Mouse (Mus musculus): ENCODE data around the gene Arntl.

Arntl gene

DNA sequence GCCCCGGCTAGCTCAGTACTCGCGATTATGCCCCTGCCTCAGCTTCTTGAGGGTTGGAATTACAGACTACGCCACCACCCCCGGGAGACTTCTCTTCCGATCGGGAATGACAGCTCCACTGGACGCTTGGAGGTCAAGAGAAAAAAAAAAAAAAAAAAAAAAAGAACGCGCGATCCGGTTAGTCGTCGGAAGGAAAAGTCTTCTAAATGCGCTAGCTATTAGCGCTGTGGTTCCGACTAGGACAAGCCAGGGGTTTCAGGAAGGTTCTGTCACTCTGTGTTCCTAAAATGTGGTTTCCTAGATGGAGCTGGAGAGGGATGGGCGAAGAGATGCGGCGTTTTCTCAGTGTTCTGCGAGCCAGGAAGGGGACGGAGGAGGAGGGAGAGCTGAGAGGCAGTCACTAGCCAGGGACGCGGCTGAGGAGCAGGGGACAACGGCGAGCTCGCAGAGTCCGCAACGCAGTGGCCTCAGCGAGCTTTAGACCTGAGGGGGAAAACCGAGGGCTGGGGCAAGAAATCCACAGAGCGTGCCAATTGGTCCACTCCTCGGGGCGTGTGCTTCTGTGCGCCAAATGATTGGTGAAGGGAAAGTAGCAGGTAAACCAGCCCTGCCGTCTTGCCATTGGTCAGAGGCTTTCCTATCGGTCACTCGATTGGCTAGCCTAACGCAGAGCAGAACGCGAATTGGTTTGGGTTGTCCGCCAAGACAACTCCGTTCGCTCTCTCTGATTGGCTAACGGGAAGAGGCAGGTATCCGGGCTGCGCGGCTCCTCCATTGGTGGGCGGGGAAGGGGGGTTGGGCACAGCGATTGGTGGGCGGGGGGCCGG is at the start of gene Arntl:
Arntl (plus strand) TSS at position 822 of the 827 bp plus-strand sequence.
- peak; percentile 96 for DNase-seq (ENCODE audit: low spot score)

DNA sequence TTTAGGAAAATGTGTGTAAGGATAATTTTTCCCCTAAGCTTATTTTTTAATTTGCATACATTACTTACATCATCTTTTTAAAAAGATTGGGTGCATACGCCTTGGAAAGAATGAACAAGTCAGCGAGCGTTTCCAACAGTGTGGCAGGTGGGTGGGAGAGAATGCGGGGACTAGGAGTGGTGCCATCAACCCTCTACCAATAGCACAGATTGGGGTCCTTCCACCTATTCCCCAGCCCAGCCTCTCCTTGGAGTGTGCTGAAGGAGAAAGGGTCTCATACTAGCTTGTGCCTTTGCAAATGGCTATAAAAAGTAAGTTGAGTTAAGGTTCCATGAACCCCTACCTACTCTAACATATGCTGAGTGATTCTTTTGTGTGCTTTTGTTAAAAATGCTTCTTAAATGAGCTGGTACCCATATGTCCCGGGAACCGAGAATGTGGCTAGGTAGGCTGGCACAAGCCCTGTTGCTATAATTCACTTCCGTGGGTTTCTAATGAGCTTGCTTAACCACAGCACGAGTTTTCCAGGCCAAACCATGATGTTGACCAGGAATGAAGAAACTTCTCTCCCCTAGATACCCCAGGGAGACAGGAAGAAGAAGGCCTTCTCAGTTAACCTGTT is 46.1 kb upstream of the Arntl start:
- no peak for DNase-seq (ENCODE audit: low spot score)

DNA sequence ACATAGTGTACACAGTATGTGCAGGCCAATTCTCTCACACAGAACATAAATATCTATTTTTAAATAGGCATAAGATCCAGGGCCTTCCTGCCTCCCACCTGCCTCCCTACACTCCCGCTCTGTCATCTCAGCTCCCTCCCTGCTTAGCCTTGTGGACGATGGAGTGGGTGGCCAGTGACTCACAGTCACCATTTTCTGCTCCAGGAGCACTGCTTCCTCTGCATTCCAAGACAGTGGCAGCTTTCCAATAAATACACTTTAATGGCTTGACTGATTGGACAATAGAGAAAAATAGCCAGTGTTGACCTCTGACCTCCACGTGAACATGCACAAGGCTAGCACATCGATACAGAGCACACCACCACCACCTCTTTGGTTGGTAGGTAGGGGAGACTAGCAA is 42.5 kb upstream of the Arntl start:
- no peak for DNase-seq (ENCODE audit: low spot score)

DNA sequence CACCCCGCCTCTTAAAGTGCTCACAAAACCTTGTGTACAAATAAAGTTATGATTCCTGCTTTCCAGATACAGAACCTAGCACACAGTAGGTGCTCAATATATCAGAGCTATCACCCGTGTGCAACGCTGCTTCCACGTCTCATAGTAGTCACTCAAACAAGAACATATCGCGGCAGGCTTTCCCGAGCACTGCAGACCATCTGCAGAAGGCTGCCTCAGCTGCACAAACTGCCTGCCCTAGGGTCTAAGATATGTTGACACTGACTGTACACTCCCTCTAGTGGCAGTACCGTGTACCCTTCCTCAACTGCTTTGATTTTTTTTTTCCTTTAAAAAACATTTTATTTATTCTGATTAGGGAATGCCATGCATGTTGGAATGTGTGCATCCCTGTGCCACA is 40.2 kb upstream of the Arntl start:
- DNase-seq (ENCODE audit: low spot score), result peak; percentile 4

DNA sequence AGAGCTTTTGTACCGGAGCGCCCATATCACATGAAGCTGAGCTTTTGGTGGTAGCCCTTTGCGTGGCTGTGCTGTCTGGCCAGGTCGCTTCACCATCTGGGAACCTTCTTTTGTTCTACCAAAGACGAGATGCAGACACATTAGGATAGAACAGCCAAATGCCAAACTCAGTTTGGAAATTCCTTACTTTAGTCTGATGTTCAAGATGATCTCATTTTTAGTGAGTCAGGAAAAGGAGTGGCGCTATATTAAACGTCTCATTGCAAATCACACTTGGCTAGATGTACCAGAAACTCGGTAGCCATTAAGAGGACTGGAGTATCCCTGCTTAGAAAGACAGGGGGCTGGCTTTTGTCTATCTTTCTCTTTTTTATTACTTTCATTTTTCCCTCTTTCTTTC is 38.7 kb upstream of the Arntl start:
- DNase-seq (ENCODE audit: low spot score), result no peak

DNA sequence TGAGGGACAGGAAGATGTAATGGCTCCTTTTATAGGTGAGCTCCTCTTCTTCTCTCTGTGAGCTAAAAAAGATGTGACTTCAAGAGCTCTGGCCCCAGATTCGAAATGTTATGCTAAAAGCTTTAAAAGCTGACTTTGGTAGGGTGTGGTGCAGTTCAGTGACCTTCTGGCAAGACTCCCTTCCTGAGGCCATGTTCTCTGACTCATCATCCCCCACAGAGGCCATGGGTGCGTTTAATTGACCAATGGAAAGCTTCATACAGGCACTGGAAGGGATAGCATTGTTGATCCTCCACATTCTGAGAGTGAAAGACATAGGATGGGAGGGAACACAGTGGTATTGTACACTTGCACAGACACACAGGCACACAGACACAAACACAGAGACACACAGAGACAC is 34.8 kb upstream of the Arntl start:
- DNase-seq (ENCODE audit: low spot score), result no peak

DNA sequence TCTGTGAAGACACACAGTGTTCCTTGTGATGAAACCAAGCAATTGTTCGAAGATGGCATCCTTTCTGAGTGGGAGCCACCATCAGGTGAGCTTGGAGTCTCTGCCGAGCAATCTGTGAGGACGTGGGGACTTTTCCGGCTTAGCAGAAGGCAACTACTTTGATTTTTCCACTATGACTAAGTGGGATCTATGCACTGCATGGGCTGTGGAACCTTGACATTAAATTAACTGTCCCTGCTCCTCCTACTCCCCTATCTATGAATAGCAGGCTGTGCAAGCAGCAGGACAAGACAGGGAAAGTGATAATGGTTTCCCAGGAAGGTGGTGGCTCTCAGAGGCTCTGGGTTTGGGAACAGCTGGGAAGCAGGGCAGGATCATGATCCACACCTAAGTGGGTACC is 31.8 kb upstream of the Arntl start:
- DNase-seq (ENCODE audit: low spot score), result no peak

DNA sequence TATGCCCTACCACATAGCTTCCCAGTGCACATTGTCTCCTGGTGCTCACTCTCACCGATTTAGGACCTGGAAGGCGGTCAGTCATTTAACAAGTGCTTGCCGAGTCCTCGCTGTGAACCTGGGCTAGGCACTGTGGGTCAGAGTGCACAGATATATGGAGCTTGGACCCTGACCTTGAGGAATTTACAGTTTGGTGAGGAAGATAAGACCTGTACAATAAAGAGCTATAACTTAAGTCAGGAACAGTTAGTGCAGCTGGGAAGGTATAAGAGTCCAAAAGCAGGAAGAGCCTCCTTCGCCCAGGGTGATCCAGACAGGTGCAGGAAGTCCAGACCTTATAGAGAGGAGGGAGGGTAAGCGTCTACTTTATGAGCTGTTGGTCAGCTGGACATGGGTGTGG is 29.2 kb upstream of the Arntl start:
- DNase-seq (ENCODE audit: low spot score), result no peak

DNA sequence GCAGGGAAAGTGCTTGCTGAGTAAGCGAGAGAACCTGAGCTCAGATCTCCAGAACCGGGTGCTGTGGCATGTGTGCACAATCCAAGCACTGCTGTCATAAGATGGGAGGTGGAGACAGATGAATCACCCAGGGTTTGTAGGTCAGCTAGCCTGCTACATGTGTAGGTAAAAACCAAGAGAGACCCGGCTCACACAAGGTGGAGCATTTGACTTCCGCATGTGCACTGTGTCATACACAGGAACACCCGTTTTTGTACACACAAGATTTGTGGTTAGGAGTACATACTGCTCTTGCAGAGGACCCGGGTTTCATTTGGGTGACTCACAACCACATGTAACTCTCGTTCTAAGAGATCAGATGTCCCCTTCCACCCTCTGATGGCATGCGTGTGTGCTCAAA is 23.5 kb upstream of the Arntl start:
- DNase-seq (ENCODE audit: low spot score), result no peak

DNA sequence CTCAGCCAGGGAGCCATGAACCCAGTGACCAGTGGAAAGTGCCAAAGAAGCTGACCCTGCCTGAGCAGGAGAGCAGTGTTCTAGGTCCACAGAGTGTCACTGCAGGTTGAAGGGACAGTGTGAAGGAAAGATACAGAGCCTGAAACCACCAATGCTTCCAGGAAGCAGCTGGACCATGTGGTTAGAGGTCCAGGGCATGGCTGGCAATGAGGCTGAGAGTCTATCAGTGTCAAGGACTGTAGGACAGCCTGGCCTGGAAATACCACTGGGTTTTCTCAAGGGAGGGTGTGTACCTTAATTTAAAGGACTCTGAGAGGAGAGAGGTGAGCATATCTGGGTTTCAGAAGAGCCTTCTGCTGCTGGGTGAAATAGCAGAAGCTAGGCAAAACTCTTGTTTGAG is 22.2 kb upstream of the Arntl start:
- DNase-seq (ENCODE audit: low spot score), result no peak

DNA sequence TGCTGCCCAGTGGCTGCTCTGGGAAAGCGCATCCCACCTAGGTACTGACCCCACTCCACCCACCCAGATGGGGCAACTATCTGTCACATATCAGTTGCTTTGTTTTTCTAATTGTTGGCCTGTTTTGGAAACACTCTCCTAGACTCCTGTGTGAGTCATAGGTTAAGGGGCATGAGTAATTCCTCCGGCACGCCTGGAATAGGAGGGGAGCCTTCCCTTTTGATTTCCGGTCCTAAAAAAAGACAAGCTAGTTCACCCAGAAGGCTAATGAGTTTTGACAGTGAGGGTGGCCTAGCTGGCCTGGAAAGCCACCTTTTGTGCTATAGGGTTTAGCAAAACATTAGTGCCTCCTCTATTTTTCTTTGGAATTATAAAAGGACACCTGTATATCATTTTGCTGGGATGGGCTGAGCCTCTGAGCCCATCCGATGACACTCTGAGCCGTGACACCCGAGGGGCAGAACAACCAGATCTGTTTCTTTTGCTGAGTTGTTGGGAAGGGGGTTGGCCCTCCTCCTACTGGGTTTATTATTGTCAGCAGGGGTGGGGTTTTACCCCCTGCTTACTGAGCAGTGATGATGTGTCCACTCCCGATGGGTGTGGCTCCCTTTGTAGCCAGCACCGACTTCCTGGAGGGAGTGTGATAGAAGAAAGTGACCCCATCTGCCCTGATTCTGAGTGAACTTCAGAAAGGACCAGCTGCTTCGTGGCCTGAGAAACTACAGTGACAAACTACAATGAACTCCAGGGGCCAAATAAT is 21.0 kb upstream of the Arntl start:
- no peak for DNase-seq (ENCODE audit: low spot score)

DNA sequence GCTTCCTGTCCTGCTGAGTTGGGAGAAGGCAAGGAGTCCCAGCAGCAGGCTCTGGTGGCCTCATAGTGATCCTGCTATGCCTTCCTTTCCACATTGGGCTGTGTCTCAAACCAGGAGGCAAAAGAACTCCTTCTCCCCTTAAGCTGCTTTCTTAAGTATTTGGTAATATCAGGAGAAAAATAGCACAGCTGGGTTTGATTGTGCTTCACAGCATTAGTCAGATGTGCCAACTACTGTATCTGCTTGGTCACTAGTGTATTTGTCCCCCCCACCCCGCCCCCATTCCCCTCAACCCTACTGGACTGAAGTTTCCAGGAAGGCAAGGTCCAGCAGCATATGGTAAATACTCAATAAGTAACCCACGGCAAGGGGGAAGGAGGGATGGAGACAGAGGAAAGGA is 19.2 kb upstream of the Arntl start:
- no peak for DNase-seq (ENCODE audit: low spot score)

DNA sequence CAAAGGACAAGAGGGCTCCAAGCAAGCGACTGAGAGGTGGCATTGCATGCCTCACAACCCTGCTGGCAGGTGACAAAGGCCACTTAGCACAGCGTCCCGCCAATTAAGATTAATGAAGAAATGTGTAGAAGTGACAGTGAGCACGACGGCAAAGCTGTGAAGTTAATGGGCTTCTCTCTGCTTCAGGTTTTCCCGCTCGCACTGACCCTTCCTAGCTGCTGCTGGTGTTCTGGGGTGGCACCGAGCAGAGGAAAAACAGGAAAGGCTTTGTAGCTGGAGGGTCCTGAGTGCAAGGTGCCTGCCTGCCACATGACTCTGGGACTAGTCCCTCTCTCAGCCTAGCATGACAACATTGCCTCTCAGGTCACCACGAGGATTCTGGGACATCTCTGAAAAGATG is 18.7 kb upstream of the Arntl start:
- no peak for DNase-seq (ENCODE audit: low spot score)

DNA sequence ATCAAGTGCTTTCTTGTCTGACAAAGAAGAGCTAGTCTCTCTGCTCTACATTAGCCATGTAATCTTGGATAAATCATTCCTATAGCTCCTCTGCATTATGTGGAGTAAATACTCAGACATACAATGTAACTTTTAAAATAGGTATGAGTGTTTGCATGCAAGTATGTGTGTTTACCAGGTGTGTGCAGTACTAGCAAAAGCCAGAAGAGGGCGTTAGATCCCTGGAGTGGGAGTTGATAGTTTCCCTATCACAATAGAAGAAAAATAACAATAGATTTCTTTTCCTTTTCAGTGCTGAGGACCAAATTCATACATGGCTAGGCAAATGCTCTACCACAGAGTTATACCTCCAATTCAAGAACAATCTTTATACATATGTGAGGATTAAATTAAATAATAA is 15.5 kb upstream of the Arntl start:
- no peak for DNase-seq (ENCODE audit: low spot score)

DNA sequence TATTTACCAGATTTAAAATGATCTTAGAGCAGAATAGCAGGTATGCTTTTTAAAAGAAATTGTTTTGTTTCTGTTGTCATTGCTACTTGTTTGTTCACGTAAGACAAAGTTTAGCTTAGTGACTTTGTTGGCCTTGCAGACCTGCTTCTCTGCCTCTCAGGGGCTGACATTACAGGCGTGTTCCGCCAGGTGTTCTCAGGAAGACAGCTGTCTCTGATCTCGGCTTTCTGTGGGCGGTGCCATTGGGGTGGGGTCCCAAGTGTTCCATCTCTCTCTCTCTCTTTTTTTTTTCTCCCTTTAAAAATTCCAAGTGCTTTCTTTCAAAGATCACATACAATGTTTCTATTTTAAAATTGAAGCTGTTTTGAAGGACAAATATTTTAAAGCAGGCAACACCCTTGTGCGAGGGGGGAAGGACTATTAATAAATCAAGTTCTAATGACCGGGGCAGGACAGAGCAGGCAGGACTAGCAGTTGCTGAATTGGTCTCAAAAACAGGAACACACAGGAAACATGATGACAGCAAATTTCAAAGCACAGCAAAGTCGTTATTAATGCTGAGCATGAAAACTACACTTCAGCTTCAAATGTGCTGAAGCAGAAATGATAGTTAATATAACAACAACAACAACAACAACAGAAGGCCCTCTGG is 14.4 kb upstream of the Arntl start:
- no peak for DNase-seq (ENCODE audit: low spot score)

DNA sequence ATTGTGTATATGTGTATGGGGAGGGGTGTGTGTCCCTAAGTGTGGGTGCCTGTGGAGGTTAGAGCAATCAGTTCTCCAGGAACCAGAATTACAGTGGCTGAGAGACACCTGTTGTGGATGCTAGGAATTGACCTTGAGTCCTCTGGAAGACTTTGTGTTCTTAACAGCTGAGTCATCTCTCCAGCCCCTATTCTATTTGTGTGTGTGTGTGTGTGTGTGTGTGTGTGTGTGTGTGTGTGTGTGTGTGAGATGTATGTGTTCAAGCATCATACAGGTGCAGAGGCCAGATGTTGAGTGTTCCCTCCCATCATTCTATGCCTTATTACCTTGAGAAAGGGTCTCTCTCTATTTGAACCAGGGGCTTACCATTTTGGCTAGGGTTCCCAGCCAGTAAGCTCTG is 13.4 kb upstream of the Arntl start:
- no peak for DNase-seq (ENCODE audit: low spot score)

DNA sequence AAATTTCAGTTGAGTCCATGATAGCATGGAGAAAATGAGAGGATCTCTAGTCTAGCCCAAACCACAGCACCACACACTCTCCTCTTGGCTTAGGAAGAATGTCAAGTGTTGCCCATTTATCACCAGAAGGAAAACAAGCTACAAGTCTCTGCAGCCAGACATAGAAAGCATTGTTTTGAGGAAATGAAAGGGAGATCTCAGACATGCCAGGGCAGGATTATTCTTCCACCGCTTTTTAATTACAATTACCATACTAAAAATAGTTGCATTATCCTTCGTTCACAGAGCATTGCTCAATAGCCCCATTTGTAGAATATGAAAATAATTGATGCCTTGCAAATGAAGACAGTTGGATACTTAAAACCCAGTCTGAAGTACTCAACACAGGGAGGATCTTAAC is 12.0 kb upstream of the Arntl start:
- DNase-seq (ENCODE audit: low spot score), result no peak

DNA sequence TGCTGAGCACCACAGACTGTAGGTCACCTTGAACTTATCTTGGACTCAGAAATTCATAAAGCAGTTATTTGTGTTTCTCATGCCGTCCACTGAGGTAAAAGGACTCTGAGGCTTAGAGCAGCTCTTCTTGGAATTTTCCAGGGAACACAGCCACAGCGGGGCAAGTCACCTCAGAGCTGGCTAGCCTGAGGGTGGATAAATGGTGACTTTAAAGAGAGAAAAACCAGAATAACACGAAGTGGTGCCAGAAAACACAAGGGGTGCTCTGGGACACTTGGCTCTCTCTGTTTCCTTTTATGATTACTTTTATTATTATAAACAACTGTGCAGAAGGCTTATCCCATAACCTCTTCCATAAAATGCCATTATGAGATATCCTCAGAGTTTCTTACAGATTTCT is 11.1 kb upstream of the Arntl start:
- DNase-seq (ENCODE audit: low spot score), result no peak

DNA sequence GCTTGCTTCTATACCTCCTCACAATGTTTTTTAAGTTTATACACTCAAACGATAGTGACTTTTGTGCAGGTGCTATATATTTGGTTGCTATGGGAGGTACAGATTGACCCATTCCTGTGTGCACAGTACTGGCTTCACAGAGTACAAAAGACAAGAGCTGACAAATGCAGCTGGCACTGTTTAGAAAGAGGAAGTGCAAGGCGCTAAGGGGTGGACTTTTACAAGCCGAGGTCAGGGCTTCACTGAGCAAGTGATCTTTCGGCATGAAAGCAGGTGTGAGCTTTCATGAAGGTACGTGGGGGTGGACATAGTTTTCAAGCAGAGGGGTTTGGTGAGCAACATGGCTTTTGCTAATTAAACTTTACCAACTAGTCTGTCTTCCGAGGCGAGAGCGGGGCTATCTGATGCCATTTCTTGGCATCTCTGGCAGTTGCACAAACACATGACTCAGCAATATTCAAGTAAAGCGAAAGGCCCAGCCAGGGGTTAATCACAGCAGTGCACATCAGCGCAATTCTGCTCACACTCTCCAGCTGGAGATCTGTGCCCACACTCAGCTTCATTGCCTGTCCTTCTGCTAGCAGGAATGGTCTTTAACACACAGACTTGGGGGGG is 10.0 kb upstream of the Arntl start:
- peak; percentile 4 for DNase-seq (ENCODE audit: low spot score)

DNA sequence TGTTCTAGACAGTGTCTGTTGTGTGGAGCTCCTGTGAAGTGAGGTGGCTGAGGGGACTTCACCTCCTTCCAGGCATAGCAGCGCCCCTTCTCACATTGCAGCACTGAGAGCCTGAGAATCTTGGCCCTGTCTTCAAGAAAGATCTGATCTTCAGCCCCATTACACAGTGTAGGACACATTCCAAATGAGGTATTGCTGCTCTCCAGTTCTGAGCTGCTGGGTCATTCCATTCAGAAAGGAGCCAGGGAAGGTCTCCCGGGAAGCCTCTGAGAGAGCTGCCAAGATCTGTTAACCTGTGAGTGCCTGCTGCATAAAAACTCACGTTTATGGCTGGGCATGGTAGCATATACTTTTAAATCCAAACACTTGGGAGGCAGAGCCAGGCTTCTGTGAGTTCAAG is 5.7 kb upstream of the Arntl start:
- DNase-seq (ENCODE audit: low spot score), result no peak

DNA sequence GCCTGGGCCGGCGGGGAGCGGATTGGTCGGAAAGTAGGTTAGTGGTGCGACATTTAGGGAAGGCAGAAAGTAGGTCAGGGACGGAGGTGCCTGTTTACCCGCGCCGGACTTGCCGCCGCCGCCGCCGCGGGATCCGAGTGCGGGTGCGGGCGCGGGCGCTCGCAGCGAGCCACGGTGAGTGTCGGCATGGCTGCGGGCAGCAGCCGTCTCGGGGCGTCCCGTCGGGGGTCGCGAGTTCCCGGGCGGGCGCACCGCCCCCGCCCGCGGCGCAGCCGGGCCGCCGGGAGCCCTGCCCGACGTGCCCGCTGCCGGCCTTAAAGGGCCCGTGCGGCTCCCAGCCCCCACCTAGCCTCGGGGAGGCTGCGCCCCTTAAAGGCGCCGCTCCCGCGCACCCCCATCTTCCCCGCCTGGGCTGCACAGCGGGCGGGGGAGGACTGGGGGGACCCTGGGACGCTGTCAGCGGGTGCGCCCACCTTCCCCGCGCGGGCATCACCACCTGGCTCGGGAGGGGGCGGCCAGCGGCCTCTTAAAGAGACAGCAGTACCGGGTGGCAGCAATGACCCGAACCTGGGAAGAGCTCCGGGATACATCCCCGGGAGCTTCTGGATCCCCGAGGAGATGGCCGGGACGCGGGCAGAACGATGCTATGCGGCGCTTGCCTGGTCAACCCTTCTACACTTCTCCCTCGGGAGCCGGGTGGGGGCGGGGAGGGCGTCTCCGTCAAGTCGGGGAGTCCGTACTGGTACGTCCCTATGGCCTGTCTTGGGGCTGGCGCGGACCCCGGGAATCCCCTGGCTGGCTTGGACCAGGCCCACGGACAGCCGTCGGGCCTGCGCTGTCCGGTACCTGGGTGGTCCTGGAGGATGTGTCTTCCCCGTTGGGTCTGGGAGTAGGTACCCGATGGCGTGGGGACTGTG is 464 bp downstream of the Arntl start:
- peak; percentile 7 for DNase-seq (ENCODE audit: low spot score)
